Mouse (Mus musculus): ENCODE data around the gene Gm15107.
"Not testable (repeated sequence)": the region's sequence is repeated elsewhere in the genome, so short reads cannot be mapped to it uniquely, and the experiment has no call there.

The Gm15107 gene

GRCm38 (mm10) chrX:148180424-148180823 lies at the start of gene Gm15107:
Gene Gm15107 (plus strand): TSS chrX:148180724.
- not testable (repeated sequence) for DNase-seq
